Mouse (Mus musculus): ENCODE measurements around the gene Celsr3. TPM values are rescaled to one million over a fixed set of nuclear protein-coding genes. Genes with fewer than 3 reads are reported as not detected.
A peak's percentile ranks its signal among the peaks of the same experiment; 100 is the strongest.

The Celsr3 gene
- polyA plus RNA-seq, 1 experiment from 2014 or later = 0.53 TPM

- Histone ChIP-seq H3K27ac (replicated peaks) (peak overlapping the region; percentile 91), H3K9ac (peak overlapping the region; percentile 67), H3K4me3 (replicated peaks) (peak overlapping the region; percentile 75), H3K36me3 (peaks cover 15% of the 10 kb centered on the region; the same call in 1 of the 2 replicates), H3K9me3 (replicated peaks) (no peaks in the 10 kb centered on the region), H3K27me3 (no peaks in the 10 kb centered on the region), H3K4me1 (peaks cover 27% of the 10 kb centered on the region), H3K4me2 (replicated peaks) (peak overlapping the region; percentile 76)
- WGBS = under 1% methylated on average over 28 of the region's 28 CpGs
- ATAC-seq (ENCODE audit: insufficient number of reproducible peaks, low FRiP score, low TSS enrichment, low read depth) = peak; percentile 82
These were observed 28.1 kb downstream of the Celsr3 start for GRCm38 (mm10) chr9:108854241-108854696.

GRCm38 (mm10) chr9:108855335-108855734, 29.2 kb downstream of the Celsr3 start:
- H3K4me3 ChIP-seq (replicated peaks) = peak overlapping the region; percentile 75; the same call in 1 of the 2 replicates
- H3K27me3 ChIP-seq = no peaks in the 10 kb centered on the region
- 60% methylated on average over 5 of the region's 5 CpGs for WGBS
- no peak for ATAC-seq (ENCODE audit: insufficient number of reproducible peaks, low FRiP score, low TSS enrichment, low read depth)
- H3K27ac ChIP-seq (replicated peaks) = no peak overlapping the region
- peak overlapping the region; percentile 76 for H3K4me2 ChIP-seq (replicated peaks)
- 0 out of 2 replicates have a peak overlapping the region, but pooled peaks have one; percentile 9 for H3K9ac ChIP-seq
- peaks cover 23% of the 10 kb centered on the region; the same call in 1 of the 2 replicates for H3K36me3 ChIP-seq
- H3K9me3 ChIP-seq (replicated peaks) = no peaks in the 10 kb centered on the region
- H3K4me1 ChIP-seq = peaks cover 27% of the 10 kb centered on the region

- H3K27me3 ChIP-seq = no peaks in the 10 kb centered on the region
- WGBS = 76% methylated on average over 8 of the region's 8 CpGs
- H3K27ac ChIP-seq (replicated peaks) = no peak overlapping the region
- H3K4me2 ChIP-seq (replicated peaks) = no peak overlapping the region
- H3K36me3 ChIP-seq = peaks cover 35% of the 10 kb centered on the region
- H3K4me1 ChIP-seq = peaks cover 13% of the 10 kb centered on the region
- H3K9me3 ChIP-seq (replicated peaks) = no peaks in the 10 kb centered on the region
- no peak overlapping the region for H3K9ac ChIP-seq
- H3K4me3 ChIP-seq (replicated peaks) = no peak overlapping the region
- ATAC-seq (ENCODE audit: insufficient number of reproducible peaks, low FRiP score, low TSS enrichment, low read depth) = no peak
These were observed 32.8 kb downstream of the Celsr3 start for GRCm38 (mm10) chr9:108858792-108859527.

Small RNAs within 50 kb of the gene (microRNA-seq; reads per million reads assigned to microRNA genes)
- not detected for gene Gm23156 (ENCODE audit: borderline number of aligned reads)

Other genes starting within 250 kb of the Celsr3 start
- 89.6 and 93.7 TPM in 2 replicates for gene Wdr6, start 247.6 kb upstream of the Celsr3 start, polyA plus RNA-seq (2015; fragmentation: Nextera tagmentation; extraction: Ambion mirVana)
- 10.4 and 12.2 TPM in 2 replicates for gene P4htm, start 228.7 kb upstream of the Celsr3 start, polyA plus RNA-seq (2015; fragmentation: Nextera tagmentation; extraction: Ambion mirVana)
- gene Arih2, start 176.9 kb upstream of the Celsr3 start, polyA plus RNA-seq (2015; fragmentation: Nextera tagmentation; extraction: Ambion mirVana) = 46.9 and 49.5 TPM in 2 replicates
- gene Slc25a20, start 164.2 kb upstream of the Celsr3 start, polyA plus RNA-seq (2015; fragmentation: Nextera tagmentation; extraction: Ambion mirVana) = 36.5 and 37.7 TPM in 2 replicates
- 29.0 and 30.7 TPM in 2 replicates for gene Prkar2a, start 137.0 kb upstream of the Celsr3 start, polyA plus RNA-seq (2015; fragmentation: Nextera tagmentation; extraction: Ambion mirVana)
- 89.7 and 101 TPM in 2 replicates for gene Ip6k2, start 42.5 kb upstream of the Celsr3 start, polyA plus RNA-seq (2015; fragmentation: Nextera tagmentation; extraction: Ambion mirVana)
- gene Nckipsd, start 18.0 kb upstream of the Celsr3 start, polyA plus RNA-seq (2015; fragmentation: Nextera tagmentation; extraction: Ambion mirVana) = 16.5 and 20.4 TPM in 2 replicates
- 15.2 and 15.3 TPM in 2 replicates for gene Slc26a6, start 27.0 kb downstream of the Celsr3 start, polyA plus RNA-seq (2015; fragmentation: Nextera tagmentation; extraction: Ambion mirVana)
- 0.38 and 0.83 TPM in 2 replicates for gene Tmem89, start 88.3 kb downstream of the Celsr3 start, polyA plus RNA-seq (2015; fragmentation: Nextera tagmentation; extraction: Ambion mirVana)
- 470 and 480 TPM in 2 replicates for gene Uqcrc1, start 110.3 kb downstream of the Celsr3 start, polyA plus RNA-seq (2015; fragmentation: Nextera tagmentation; extraction: Ambion mirVana)
- 38.7 and 48.9 TPM in 2 replicates for gene Col7a1, start 127.3 kb downstream of the Celsr3 start, polyA plus RNA-seq (2015; fragmentation: Nextera tagmentation; extraction: Ambion mirVana)
- gene Ucn2, start 159.7 kb downstream of the Celsr3 start, polyA plus RNA-seq (2015; fragmentation: Nextera tagmentation; extraction: Ambion mirVana) = 0.89 and 1.2 TPM in 2 replicates
- gene Pfkfb4, start 165.5 kb downstream of the Celsr3 start, polyA plus RNA-seq (2015; fragmentation: Nextera tagmentation; extraction: Ambion mirVana) = 14.0 and 14.9 TPM in 2 replicates
- gene Shisa5, start 212.2 kb downstream of the Celsr3 start, polyA plus RNA-seq (2015; fragmentation: Nextera tagmentation; extraction: Ambion mirVana) = 106 and 116 TPM in 2 replicates
- gene Trex1, start 233.4 kb downstream of the Celsr3 start, polyA plus RNA-seq (2015; fragmentation: Nextera tagmentation; extraction: Ambion mirVana) = 21.0 and 22.5 TPM in 2 replicates
- 26.8 and 30.8 TPM in 2 replicates for gene Atrip, start 247.8 kb downstream of the Celsr3 start, polyA plus RNA-seq (2015; fragmentation: Nextera tagmentation; extraction: Ambion mirVana)